Mouse (Mus musculus): ENCODE measurements around the gene Tmem170b.
"Not testable (repeated sequence)": the region's sequence is repeated elsewhere in the genome, so short reads cannot be mapped to it uniquely, and the experiment has no call there.

Tmem170b gene

DNA sequence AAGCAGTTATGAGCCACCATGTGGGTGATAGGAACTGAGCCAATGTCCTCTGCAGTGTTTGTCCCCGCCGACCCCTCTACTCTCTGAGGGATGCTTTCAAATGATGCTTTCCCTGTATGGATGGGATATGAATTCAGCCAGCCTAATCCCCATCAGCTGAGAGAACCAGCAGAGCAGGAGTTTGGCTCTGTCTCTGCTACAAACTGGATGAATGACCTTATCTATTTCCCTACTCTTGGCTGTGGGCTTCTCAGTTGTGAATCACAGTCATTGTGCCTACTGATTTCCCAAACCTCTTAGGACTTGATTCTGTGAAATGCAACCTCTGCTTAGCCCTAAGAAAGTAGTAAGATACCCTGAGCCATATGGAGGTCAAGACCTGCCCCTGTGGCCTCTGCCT, 64.2 kb downstream of the Tmem170b start:
- no peak for DNase-seq (ENCODE audit: low spot score)

DNA sequence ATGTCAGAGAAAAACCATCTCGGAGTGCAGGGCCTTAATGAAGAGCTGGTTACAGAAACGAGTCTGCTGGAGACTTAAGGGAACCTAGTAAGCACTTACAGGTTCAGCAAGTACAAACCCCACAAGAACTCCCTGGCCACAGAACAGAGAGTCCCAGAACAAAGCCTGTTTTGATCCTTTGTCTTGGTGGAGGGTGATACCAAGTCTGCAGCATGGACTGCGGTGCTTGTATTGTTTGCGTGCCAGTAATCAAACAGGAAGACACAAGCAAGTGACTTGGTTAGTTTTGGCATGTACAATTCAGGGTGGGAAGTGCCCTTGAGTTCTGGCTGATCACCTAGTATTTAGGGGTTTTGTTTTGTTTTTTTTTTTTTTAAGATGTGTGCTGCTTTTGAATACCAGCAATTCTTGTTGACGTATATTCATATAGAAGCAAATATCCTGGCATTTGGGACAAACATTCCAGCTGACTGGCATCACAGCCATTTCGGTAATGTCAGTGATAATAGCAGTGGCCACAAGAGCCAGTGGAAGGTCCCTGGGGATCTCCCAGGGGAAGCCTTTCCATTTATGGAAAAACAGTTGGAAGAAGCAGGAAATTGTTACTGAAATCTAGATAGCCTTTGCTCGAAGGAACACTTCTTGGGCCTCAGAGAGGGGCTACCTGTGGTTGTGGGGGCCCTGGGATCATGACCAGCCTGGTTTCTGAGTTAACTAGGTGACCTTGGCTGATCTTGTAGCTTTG, 64.9 kb downstream of the Tmem170b start:
- no peak for DNase-seq (ENCODE audit: low spot score)

- no peak for DNase-seq (ENCODE audit: low spot score)
These were observed 65.5 kb downstream of the Tmem170b start for GRCm38 (mm10) chr13:41671136-41671705.

GRCm38 (mm10) chr13:41672904-41673303, 67.2 kb downstream of the Tmem170b start:
- DNase-seq (ENCODE audit: low spot score) = not testable (repeated sequence)

- DNase-seq (ENCODE audit: low spot score) = no peak
These were observed 67.8 kb downstream of the Tmem170b start for GRCm38 (mm10) chr13:41673541-41673940.

GRCm38 (mm10) chr13:41674608-41675007, 68.9 kb downstream of the Tmem170b start:
- DNase-seq (ENCODE audit: low spot score) = not testable (repeated sequence)

DNA sequence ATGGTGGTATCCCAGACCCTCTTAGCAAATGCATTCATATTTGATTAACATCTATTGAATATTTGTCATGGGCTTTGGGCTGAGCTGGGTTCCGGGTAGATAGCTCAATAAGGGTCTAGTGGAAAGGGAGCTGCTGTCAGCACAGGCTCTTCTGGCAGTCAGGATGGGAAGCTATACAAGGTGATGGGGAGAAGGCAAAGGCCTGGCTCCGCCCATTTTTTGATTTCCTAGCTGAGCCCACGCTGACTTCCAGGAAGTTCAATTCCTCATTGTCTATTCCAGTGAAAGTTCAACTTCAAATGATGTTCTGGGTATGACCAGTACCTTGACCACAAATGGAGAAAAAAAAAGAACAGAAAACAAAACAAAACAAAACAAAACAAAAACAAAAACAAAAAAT, 69.8 kb downstream of the Tmem170b start:
- no peak for DNase-seq (ENCODE audit: low spot score)

GRCm38 (mm10) chr13:41675966-41676835, 70.5 kb downstream of the Tmem170b start:
- no peak for DNase-seq (ENCODE audit: low spot score)

DNA sequence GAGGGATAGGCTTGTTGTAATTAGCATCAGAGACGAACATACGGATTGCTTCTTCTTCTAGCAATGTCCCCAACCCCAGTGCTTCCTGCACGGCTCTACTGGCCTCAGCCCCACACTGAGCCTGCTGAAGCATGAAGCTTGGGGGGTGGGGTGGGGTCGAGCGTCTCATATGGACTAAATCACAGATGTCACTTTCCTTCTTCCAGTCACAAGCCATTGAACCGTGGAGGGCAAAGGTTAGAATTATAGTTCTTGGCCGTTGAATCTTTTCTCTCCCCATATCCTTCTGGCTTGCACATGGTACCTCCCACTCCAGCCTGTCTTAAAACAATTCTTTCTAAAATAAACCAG, 71.1 kb downstream of the Tmem170b start:
- peak; percentile 45 for DNase-seq (ENCODE audit: low spot score)

DNA sequence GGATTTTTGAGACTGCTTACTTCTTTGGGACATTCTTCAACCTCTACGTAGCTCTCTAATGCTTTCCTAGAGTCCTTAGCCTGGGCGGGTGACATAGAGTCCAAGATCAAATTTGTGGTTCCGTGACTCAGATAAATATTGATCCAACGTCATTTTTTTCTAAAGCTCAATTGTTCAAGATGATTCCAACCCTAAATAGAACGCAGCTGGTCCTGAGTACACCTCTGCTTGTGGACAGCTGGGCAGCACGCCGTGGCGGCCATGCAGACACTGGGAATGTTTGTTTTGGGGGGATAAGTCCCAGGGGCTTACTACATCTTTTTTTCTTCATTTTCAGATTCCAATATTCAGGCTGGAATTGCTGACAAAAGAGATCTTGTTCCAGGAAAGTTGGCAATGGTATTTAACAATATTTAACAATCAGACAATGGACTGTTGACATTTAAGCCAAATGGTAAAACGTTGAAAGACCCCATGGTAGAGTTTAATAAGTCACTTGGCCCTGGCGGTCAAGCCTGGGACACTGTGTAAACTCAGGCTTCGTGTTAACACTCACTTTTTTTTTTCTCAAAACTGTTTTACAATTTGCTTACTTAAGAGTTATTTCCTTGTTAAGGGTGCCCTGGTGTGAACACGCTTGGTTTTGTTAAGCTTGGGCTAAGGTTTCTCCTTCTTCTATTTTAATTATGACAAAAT, 75.3 kb downstream of the Tmem170b start:
- no peak for DNase-seq (ENCODE audit: low spot score)

- DNase-seq (ENCODE audit: low spot score) = no peak
These were observed 76.8 kb downstream of the Tmem170b start for GRCm38 (mm10) chr13:41682341-41683119.

- no peak for DNase-seq (ENCODE audit: low spot score)
These were observed 77.8 kb downstream of the Tmem170b start for GRCm38 (mm10) chr13:41683356-41684012.

- DNase-seq (ENCODE audit: low spot score) = no peak
These were observed 79.8 kb downstream of the Tmem170b start for GRCm38 (mm10) chr13:41685499-41685898.

GRCm38 (mm10) chr13:41689055-41689454, 83.3 kb downstream of the Tmem170b start:
- no peak for DNase-seq (ENCODE audit: low spot score)

DNA sequence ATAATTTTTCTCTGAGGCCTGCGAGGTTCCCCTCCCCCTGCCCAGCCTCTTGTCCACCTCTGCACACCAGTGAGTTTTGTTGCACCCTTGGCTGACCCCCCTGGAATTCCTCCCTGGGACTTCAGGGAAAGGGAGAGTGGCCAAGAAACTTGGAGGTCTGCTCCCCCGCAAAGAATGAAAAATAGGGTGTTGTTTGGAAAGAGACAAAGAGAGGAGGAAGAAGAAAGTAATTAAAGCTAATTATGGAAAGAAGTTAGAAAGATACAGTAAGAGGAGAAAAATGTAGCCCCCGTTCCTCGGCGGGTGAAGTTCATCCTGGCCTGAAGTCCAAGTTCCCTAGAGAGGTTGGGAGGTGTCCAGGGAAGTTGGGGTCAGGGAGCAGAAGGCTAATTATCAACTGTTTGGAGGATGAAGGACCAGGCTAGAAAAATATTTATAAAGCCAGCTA, 83.9 kb downstream of the Tmem170b start:
- DNase-seq (ENCODE audit: low spot score) = no peak
